Mouse (Mus musculus): ENCODE data around the gene Gm10912. TPM values are rescaled to one million over a fixed set of nuclear protein-coding genes. Genes with fewer than 3 reads are reported as not detected.
A peak's percentile ranks its signal among the peaks of the same experiment; 100 is the strongest.
"Not testable (repeated sequence)": the region's sequence is repeated elsewhere in the genome, so short reads cannot be mapped to it uniquely, and the experiment has no call there.

Gene Gm10912
- polyA plus RNA-seq, 1 experiment from 2014 or later, result not detected

DNA sequence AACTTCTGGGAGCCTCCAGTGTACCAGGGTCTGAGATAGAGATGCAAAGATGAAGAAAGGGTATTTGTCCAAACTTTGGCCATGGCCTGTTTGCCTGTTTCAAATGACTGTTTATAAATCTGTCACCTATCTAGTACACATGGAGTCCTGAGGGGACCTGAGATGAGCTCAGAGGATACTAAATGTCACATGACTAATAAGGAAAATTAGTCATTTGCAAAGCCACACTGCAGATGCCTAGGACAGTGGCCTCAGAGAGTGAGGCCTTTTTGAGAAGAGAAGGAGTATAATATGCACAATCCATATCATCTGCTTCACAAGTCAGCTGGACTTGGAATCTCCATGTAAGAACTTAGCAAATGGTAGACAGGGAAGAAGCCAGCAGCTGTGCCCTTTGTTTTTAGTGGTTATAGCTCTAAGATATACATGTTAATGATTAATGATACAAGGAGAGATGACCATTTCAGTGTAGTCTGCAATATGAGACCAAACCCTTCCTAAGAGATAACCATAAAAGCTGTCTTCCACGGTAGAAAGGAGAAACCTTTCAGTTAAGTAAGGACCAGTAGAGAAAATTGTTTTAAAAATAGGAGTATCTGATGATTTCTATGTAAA is 15.9 kb downstream of the Gm10912 start:
- WGBS, result no CpG with 5 or more reads among the region's 1 CpGs
- H3K9ac ChIP-seq (ENCODE audit: low read depth, low read length); H3K27ac ChIP-seq (ENCODE audit: low read depth, low read length); H3K27me3 ChIP-seq (ENCODE audit: control insufficient read depth, insufficient read depth, low read length); ATAC-seq (ENCODE audit: low FRiP score); DNase-seq (ENCODE audit: low spot score); H3K36me3 ChIP-seq (ENCODE audit: control insufficient read depth, insufficient read depth, low read length); H3K9me3 ChIP-seq (ENCODE audit: control insufficient read depth, low read length); H3K4me2 ChIP-seq (replicated peaks; ENCODE audit: low read depth, low read length); H3K4me1 ChIP-seq (replicated peaks; ENCODE audit: control insufficient read depth, insufficient read depth, low read length); H3K4me3 ChIP-seq (ENCODE audit: low read depth, low read length): not testable (repeated sequence)

DNA sequence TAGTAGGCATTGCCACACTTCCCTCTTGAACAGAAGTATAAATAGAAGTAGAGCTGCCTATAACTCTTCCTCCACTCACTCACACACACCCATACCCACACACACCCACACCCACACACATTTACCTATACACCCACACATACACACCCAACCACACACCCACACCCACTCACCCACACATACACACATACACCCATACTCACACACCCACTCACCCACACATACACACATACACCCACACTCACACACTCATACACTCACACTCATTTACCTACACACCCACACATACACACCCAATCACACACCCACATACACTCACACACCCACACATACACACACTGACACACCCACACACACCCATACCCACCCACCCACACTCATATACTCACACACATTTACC is 16.8 kb downstream of the Gm10912 start:
- no peaks in the 10 kb centered on the region for H3K9me3 ChIP-seq (ENCODE audit: control insufficient read depth, low read length)
- no peaks in the 10 kb centered on the region for H3K27me3 ChIP-seq (ENCODE audit: control insufficient read depth, insufficient read depth, low read length)
- H3K4me2 ChIP-seq (replicated peaks; ENCODE audit: low read depth, low read length), result no peak overlapping the region
- H3K9ac ChIP-seq (ENCODE audit: low read depth, low read length), result no peak overlapping the region
- H3K4me3 ChIP-seq (ENCODE audit: low read depth, low read length), result no peak overlapping the region
- H3K36me3 ChIP-seq (ENCODE audit: control insufficient read depth, insufficient read depth, low read length), result no peaks in the 10 kb centered on the region
- DNase-seq (ENCODE audit: low spot score), result no peak
- no peak overlapping the region for H3K27ac ChIP-seq (ENCODE audit: low read depth, low read length)
- no peak for ATAC-seq (ENCODE audit: low FRiP score)
- H3K4me1 ChIP-seq (replicated peaks; ENCODE audit: control insufficient read depth, insufficient read depth, low read length), result no peaks in the 10 kb centered on the region

DNA sequence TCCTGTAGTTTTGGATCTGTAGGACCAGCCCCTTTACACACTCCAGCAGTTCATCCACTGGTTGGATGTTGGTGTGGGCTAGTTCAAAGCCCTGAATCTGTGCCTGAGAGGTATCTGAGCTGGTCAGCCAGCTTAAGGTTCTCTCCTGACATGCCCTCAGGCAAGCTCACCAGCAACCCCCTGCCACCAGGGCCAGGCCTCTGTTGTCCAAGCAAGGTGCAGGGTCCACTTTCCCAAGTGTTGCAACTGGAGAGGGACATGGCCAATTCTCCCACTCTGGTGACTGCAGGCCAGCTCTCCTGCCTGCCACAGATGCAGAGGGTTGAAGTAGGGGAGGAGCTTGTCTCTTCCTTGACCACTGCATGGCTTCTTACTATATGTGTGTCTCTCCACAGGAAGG is 18.4 kb downstream of the Gm10912 start:
- DNase-seq (ENCODE audit: low spot score); H3K4me2 ChIP-seq (replicated peaks; ENCODE audit: low read depth, low read length); H3K27me3 ChIP-seq (ENCODE audit: control insufficient read depth, insufficient read depth, low read length); H3K9ac ChIP-seq (ENCODE audit: low read depth, low read length); H3K27ac ChIP-seq (ENCODE audit: low read depth, low read length); H3K4me3 ChIP-seq (ENCODE audit: low read depth, low read length); H3K36me3 ChIP-seq (ENCODE audit: control insufficient read depth, insufficient read depth, low read length); ATAC-seq (ENCODE audit: low FRiP score); H3K4me1 ChIP-seq (replicated peaks; ENCODE audit: control insufficient read depth, insufficient read depth, low read length); H3K9me3 ChIP-seq (ENCODE audit: control insufficient read depth, low read length): not testable (repeated sequence)

DNA sequence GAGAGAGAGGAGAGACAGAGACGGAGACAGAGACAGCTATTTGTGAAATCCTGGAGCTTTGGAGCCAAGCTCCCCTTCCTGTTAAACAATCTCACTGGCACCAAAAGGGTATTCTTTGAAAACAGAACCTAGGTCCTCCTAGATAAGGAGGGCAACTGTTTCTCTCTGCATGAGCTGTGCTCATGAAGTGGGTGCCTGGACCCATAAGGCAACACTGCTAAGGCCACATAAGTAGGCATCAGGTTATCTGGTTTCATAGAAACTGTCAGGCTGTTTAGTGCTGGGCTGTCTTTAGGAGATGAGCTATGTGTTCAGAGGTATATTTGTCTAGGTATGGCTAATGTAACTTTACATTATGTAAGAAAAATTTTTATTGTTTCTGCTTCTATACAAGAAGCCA is 21.9 kb downstream of the Gm10912 start:
- 87% methylated on average over 1 of the region's 1 CpGs for WGBS
- not testable (repeated sequence) for H3K4me3 ChIP-seq (ENCODE audit: low read depth, low read length); H3K9me3 ChIP-seq (ENCODE audit: control insufficient read depth, low read length); H3K9ac ChIP-seq (ENCODE audit: low read depth, low read length); H3K27me3 ChIP-seq (ENCODE audit: control insufficient read depth, insufficient read depth, low read length); H3K4me1 ChIP-seq (replicated peaks; ENCODE audit: control insufficient read depth, insufficient read depth, low read length); ATAC-seq (ENCODE audit: low FRiP score); DNase-seq (ENCODE audit: low spot score); H3K36me3 ChIP-seq (ENCODE audit: control insufficient read depth, insufficient read depth, low read length); H3K27ac ChIP-seq (ENCODE audit: low read depth, low read length); H3K4me2 ChIP-seq (replicated peaks; ENCODE audit: low read depth, low read length)

DNA sequence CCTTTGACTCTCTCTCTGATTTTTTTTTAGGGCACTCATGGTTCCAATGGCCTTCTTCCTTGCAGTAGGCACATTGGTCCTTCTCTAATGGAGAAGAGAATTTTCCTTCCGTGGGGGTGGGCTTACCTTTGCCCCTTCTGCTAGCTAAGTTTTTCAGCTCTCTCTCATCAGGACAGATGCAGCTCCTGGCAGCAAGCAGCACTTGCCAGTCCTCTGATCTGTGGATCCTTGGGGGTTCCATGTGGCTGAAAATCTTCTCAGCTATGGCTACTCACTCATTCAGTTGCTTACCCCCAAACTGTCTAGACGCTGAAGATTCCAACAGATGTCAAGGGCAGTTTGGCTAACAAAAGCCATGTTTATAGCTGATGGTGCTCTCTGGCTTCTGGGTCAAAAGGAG is 27.7 kb downstream of the Gm10912 start:
- 88% methylated on average over 2 of the region's 2 CpGs for WGBS
- peaks cover 5% of the 10 kb centered on the region; the same call in 1 of the 2 replicates for H3K4me1 ChIP-seq (replicated peaks; ENCODE audit: control insufficient read depth, insufficient read depth, low read length)

DNA sequence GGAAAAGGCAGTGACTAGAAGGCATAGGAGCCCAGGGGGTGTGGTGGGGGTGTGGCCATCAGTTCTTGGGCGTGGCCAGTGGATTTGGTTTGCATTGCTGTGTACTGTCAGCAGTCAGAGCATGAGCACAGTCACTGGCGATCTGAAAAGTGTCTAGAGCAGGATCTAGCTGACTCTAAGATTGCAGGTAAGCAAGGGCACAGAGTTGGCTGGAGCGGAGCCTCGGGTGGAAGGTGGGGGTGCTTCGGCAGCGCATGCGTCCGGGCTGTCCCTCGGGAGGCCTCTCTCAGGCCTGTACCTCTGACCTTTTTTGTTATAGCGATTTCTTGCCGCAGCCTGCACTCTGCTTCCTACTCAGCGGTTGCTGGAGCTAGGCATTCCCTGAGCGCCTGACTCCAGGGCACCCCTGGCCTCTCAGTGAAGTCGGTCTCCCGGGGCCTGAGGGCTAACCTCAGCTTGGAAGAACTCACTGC is 30.2 kb downstream of the Gm10912 start, which contains the start of gene Cd59a:
Gene Cd59a (plus strand): TSS at position 61 of the 473 bp plus-strand sequence.
- 3% methylated on average over 14 of the region's 15 CpGs for WGBS
- peak within 1 kb of the TSS; percentile 43 for H3K4me3 ChIP-seq (ENCODE audit: low read depth, low read length)
- H3K9ac ChIP-seq (ENCODE audit: low read depth, low read length), result peak within 1 kb of the TSS; percentile 70
- no peaks in the 10 kb centered on the region for H3K9me3 ChIP-seq (ENCODE audit: control insufficient read depth, low read length)
- H3K4me2 ChIP-seq (replicated peaks; ENCODE audit: low read depth, low read length), result peak within 1 kb of the TSS; percentile 58
- H3K4me1 ChIP-seq (replicated peaks; ENCODE audit: control insufficient read depth, insufficient read depth, low read length), result peaks cover 5% of the 10 kb centered on the region; the same call in 1 of the 2 replicates
- DNase-seq (ENCODE audit: low spot score) (peak; percentile 86), ATAC-seq (ENCODE audit: low FRiP score) (peak; percentile 89)
- H3K27ac ChIP-seq (ENCODE audit: low read depth, low read length), result peak within 1 kb of the TSS; percentile 72
- no peaks in the 10 kb centered on the region for H3K27me3 ChIP-seq (ENCODE audit: control insufficient read depth, insufficient read depth, low read length)
- H3K36me3 ChIP-seq (ENCODE audit: control insufficient read depth, insufficient read depth, low read length), result no peaks in the 10 kb centered on the region

More for the DNA sequence above, 27.7 kb downstream of the Gm10912 start:
- no peak overlapping the region for H3K4me3 ChIP-seq (ENCODE audit: low read depth, low read length)
- H3K27ac ChIP-seq (ENCODE audit: low read depth, low read length), result no peak overlapping the region
- DNase-seq (ENCODE audit: low spot score) (no peak), ATAC-seq (ENCODE audit: low FRiP score) (no peak)
- H3K4me2 ChIP-seq (replicated peaks; ENCODE audit: low read depth, low read length), result no peak overlapping the region
- no peaks in the 10 kb centered on the region for H3K27me3 ChIP-seq (ENCODE audit: control insufficient read depth, insufficient read depth, low read length)
- no peaks in the 10 kb centered on the region for H3K36me3 ChIP-seq (ENCODE audit: control insufficient read depth, insufficient read depth, low read length)
- H3K9me3 ChIP-seq (ENCODE audit: control insufficient read depth, low read length), result no peaks in the 10 kb centered on the region
- no peak overlapping the region for H3K9ac ChIP-seq (ENCODE audit: low read depth, low read length)

DNA sequence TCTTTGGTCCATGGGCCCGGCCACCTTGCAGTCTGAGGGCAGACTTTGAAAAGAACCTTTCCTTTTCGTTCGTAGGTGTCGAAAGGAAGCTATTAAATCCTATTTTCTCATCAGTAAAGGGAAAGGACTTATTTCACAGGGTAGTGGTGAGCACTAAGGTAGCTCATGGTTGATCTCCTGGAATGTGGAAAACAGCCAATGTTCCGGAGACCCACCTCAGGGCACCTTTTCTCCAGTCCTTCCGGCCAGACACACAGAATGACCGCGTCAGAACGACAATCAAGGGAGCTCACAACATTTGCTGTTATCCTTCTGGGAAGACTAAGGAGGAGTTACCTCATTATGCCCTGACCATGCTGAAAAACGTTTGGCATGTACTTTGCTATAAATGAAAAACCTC is 30.6 kb downstream of the Gm10912 start:
- Histone ChIP-seq H3K4me3 (ENCODE audit: low read depth, low read length) (peak overlapping the region; percentile 43), H3K9me3 (ENCODE audit: control insufficient read depth, low read length) (no peaks in the 10 kb centered on the region), H3K9ac (ENCODE audit: low read depth, low read length) (peak overlapping the region; percentile 70), H3K4me2 (replicated peaks; ENCODE audit: low read depth, low read length) (peak overlapping the region; percentile 58), H3K27ac (ENCODE audit: low read depth, low read length) (peak overlapping the region; percentile 72), H3K4me1 (replicated peaks; ENCODE audit: control insufficient read depth, insufficient read depth, low read length) (peaks cover 5% of the 10 kb centered on the region; the same call in 1 of the 2 replicates), H3K27me3 (ENCODE audit: control insufficient read depth, insufficient read depth, low read length) (no peaks in the 10 kb centered on the region), H3K36me3 (ENCODE audit: control insufficient read depth, insufficient read depth, low read length) (no peaks in the 10 kb centered on the region)
- 49% methylated on average over 10 of the region's 10 CpGs for WGBS
- no peak for ATAC-seq (ENCODE audit: low FRiP score)
- no peak for DNase-seq (ENCODE audit: low spot score)

DNA sequence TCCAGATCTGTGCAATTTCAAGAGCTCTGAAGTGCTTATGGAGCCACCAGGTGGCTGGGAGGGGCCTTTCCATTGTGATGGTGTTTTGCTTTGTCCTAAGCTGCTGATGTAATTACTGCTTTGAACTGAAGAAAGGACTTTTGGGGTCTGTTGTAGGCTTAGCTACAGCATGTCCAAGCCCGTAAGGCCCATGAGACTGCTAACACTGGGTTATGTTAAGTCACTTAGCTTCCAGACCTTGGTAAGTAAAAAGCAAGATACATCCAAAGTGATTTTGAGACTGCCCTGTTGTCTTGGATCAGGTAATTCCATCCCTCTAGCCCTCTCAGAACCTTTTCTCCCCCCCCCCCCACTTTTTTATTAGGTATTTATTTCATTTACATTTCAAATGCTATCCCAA is 31.2 kb downstream of the Gm10912 start:
- 62% methylated on average over 1 of the region's 1 CpGs for WGBS
- not testable (repeated sequence) for H3K9me3 ChIP-seq (ENCODE audit: control insufficient read depth, low read length); H3K4me3 ChIP-seq (ENCODE audit: low read depth, low read length); H3K4me2 ChIP-seq (replicated peaks; ENCODE audit: low read depth, low read length); H3K4me1 ChIP-seq (replicated peaks; ENCODE audit: control insufficient read depth, insufficient read depth, low read length); H3K27ac ChIP-seq (ENCODE audit: low read depth, low read length); DNase-seq (ENCODE audit: low spot score); H3K27me3 ChIP-seq (ENCODE audit: control insufficient read depth, insufficient read depth, low read length); H3K36me3 ChIP-seq (ENCODE audit: control insufficient read depth, insufficient read depth, low read length); H3K9ac ChIP-seq (ENCODE audit: low read depth, low read length)
- ATAC-seq (ENCODE audit: low FRiP score), result peak; percentile 30; the same call in 1 of the 2 replicates

DNA sequence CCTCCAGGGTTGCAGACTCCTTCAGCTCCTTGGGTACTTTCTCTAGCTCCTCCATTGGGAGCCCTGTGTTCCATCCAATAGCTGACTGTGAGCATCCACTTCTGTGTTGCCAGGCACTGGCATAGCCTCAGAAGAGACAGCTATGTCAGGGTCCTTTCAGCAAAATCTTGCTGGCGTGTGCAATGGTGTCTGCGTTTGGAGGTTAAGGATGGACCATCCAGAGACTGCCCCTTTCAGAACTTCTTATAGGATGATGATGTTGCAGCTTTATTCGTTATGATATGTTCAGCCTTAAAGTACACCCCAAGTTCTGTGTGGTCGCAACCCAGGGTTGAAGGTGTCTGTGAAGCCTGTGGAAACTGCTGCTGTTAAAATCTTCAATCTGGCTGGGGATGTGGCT is 31.8 kb downstream of the Gm10912 start:
- H3K4me1 ChIP-seq (replicated peaks; ENCODE audit: control insufficient read depth, insufficient read depth, low read length); H3K27me3 ChIP-seq (ENCODE audit: control insufficient read depth, insufficient read depth, low read length); H3K27ac ChIP-seq (ENCODE audit: low read depth, low read length); H3K4me2 ChIP-seq (replicated peaks; ENCODE audit: low read depth, low read length); ATAC-seq (ENCODE audit: low FRiP score); DNase-seq (ENCODE audit: low spot score); H3K36me3 ChIP-seq (ENCODE audit: control insufficient read depth, insufficient read depth, low read length); H3K9ac ChIP-seq (ENCODE audit: low read depth, low read length); H3K4me3 ChIP-seq (ENCODE audit: low read depth, low read length); H3K9me3 ChIP-seq (ENCODE audit: control insufficient read depth, low read length): not testable (repeated sequence)
- 91% methylated on average over 4 of the region's 4 CpGs for WGBS
